Mouse (Mus musculus) adrenal gland, adult 8-10 months (tissue): ENCODE data around the gene C2cd2. TPM values are rescaled to one million over a fixed set of nuclear protein-coding genes. Genes with fewer than 3 reads are reported as not detected.
"Not testable (repeated sequence)": the region's sequence is repeated elsewhere in the genome, so short reads cannot be mapped to it uniquely, and the experiment has no call there.

ENCODE experiments used
- DNase-seq: peaks from one replicate; pipeline ENCODE4 v3.0.0; 2022
- total RNA-seq, 4 experiments: library from RNA; stranded (reverse); gene quantifications; 2 replicates each; pipeline ENCODE4 v1.2.4; 2022

The C2cd2 gene
- 10 to 100 TPM; 15.2 to 23.5 (median 20.8) TPM for total RNA-seq

DNA sequence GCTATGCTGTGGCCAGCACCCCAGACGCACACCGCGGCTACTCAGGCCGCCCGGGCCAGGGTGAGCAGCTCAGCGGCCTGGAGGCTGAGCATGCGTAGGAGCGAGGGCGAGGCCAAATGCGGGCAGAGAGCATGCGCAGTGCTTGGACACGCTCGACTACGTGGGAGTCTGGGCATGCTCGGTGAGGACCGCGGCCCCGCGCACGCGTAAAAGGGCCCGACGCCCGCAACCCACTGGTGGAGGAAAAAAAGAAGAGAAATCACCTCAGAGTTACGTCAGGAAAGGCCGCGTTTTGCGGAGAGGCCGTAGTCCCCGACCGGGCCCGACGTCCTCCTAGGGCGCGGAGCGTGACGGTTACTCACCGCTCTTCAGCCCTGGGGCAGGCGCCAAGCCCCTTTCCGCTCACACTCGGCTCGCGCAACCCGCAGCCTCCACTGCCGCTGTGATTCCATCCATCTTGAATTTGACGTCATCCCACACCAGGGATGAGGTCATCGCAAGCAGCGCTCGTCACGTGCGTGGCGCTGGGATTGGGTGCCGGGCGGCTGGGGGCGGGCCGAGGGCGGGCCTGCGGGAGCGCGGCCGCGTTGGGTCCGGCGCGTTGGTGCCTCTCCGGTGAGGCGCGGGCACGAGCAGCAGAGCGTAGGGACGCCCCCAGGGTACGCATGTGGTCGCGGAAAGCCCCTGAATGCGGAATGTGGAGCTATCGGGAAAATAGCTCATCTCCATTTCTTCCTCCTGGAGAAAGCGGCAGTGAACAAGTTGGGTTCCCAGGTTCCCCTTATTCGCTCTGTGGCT lies at the start of gene C2cd2, which contains the start of gene Zbtb21:
C2cd2 (minus strand) TSS at position 448 of the 798 bp plus-strand sequence.
Zbtb21 (minus strand) TSS at position 472 of the 798 bp plus-strand sequence.
- DNase-seq = peak; percentile 97

DNA sequence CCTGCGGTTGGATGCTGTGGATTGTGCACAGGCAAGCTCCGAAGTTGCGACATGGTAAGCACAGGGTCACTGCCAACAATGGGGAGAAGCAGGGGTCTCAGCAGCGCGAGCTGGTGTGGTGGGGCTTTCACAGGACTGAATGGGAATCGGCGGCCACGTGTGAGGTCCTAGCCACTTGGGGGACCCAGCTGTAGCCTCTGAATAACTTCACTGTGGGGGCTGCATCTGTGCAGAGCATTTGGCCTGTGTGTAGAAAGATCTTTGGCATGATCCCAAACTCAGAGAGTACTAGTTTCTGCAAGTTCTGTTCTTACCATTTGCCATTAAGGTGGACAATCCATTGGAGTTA lies 35.0 kb upstream of the C2cd2 start:
- DNase-seq = not testable (repeated sequence)

DNA sequence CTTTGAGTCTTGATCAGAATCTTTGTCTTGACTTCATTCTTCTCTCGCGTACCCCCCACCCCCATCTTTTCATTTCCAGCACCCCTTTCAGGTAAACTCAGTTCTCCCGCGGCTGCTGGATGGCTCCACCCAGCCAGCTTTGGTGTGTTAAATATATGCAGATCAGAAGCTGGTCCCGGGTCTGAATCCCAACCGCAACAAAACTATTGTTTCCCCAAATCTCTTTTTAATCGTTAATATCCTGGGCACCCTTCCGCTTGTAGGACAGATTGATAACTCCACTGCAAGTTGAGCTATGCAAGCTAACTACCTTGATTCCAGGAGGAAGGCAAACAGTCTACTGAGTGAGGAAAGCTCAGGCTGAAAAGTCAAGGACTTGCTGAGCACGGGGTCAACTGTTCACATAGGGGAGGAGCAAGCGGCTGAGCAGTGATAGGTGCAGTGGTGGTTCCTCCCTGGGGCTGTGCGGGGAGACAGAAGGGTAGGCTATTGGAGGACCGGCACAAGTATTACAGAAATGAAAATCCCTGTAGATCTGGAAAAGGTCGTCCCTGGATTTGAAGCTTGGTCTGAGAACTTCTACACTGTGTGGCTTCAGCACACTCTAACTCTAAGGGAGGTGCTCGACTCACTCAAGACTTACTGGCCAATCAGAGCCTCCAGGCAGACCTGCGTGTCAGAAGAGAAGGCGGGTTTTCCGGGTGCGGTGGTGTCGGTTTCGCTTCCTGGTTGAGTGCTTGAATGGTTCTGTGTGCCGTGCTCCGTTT lies 34.4 kb upstream of the C2cd2 start, which contains the start of gene B230307C23Rik:
B230307C23Rik (plus strand) TSS at position 700 of the 767 bp plus-strand sequence.
- peak; percentile 88 for DNase-seq

DNA sequence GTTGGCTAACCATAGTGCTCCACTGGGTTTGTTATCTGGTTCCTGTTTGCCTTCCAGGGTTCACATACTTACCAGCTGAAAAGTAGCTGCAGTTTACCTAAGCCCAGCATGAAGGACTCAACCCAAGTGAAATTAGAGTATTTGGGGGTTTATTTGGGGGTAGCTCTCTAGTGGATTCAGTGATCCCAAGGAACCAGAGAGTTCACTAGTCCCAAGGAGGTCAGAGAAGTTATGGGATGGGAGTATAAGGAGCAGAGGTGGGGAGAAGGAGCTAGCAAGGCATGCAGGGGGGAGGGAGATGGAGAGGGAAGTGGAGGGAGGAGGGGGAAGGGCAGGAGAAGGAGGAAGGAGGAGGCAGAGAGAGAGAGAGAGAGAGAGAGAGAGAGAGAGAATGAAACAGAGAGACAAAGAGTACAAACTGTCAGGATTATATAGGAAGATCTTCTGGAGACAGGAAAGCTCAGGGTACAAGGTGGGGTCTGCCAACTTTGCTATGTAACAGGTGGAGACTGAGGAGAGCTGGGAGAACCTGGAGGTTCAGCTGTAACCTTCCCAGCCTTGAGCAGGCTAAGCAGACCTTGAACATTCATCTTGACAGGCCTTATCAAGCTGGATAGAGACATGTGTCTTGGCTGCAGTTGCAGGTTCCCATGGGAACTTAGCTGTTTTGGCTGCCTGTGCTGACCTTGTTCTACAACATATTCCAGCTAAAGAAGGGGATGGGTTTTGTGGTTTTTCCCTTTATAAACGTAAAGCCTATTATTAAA lies 33.6 kb upstream of the C2cd2 start:
- peak; percentile 81 for DNase-seq

DNA sequence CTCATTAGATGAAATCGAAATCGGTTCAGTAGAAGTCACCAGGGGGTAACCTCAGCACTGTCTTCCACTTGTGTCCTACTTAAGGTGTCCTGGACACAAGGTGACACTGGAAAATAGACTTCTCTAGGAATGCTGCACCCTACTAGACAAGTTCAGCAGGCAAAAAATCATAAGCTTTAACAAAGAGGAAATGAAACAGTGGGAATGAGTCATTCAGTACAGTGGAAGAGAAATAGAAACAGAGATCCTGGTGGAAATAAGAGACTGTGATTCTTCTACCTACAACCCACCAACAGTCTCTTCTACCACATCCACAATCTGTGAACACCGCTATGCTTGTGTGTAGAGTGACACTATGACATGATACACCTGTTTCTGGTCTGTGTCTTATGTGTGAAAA lies 30.1 kb upstream of the C2cd2 start:
- DNase-seq = not testable (repeated sequence)

DNA sequence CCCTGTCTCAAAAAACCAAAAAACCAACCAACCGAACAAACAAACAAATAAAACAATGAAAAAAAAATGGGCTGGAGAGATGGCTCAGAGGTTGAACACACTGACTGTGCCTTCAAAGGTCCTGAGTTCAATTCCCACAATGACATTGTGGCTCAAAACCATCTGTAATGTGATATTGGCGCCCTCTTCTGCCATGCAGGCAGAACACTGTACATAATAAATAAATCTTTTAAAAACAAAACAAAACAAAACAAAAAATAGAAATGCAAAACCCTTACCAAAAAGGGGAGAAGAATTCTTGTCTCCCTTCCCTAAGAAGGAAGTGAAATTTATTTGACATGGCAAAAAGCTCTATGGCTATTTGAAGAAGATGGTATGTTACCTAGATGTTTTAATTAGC lies 29.1 kb upstream of the C2cd2 start:
- DNase-seq = no peak

DNA sequence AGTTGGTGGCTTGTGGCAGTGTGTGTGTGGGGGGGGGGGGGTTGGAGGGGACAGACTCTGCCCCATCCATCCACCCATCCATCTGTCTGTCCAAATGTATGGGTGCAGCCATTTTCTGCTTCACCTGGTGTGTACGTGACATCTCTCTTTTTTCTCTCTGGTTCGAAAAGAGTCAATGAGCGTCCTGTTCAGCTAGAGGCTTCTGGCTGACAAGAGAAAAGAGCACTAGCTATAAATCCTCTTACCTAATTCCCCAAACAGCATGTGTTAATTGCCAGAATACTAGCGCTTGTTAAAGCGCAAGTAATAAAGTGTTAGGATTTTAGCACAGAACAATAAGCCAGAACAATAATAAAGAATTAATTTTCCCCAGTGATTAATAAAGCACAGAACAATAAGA lies 22.2 kb upstream of the C2cd2 start:
- DNase-seq = no peak

DNA sequence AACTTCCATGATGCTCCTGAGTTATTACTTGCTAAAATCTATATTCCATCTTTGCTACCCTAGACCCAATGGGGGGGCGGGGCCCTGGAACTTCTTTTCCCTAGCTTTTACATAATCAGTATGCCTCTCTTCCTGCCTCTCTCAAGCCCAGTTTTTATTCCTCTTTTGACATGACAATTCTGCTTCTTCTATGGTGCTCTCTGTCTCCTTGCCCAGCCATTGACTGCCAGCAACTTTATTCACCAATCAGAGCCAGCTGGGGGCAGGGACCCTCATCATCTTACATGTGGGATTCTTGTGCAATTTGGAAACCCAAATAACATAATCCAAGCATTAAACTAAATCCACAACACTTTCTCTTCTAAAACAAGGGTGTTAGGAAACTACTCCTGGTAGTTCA lies 19.0 kb upstream of the C2cd2 start:
- no peak for DNase-seq

DNA sequence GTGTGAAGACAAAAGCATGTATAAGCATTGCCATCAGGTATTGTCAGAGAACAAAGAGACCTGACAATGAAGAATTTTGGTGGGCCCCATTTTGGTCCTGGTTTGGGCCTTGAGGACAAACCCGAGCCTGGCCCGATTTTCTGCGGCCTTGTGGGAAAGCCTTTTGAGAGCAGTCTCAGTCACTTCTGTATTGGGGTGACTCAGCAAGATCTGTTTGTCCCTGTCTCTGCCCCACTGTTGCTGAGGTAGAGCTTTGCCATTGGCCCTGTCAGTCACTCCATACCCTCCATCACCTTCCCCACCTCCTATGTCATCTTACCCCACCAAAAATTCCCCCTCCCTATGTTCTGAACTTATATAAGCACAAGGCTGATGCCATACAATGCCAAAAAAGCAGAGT lies 15.3 kb upstream of the C2cd2 start:
- no peak for DNase-seq

DNA sequence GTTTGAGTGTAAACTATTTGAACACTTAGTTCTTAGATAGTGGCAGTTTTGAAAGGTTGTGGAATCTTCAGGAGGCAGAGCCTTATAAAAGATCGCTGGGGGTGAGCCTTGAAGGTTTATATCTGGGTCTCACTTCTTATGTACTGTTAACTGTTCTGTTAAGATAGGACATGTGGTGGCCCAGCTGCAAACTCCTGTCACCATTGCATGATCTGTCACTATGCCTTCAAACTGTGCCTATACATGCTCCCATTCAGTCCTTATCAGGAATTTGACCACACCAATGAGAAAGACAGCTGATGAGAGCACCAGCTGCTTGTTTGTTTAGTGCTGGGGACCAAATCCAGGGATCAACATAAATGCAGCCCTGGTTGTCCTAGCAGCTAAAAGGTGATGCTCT lies 14.9 kb upstream of the C2cd2 start:
- DNase-seq = no peak

DNA sequence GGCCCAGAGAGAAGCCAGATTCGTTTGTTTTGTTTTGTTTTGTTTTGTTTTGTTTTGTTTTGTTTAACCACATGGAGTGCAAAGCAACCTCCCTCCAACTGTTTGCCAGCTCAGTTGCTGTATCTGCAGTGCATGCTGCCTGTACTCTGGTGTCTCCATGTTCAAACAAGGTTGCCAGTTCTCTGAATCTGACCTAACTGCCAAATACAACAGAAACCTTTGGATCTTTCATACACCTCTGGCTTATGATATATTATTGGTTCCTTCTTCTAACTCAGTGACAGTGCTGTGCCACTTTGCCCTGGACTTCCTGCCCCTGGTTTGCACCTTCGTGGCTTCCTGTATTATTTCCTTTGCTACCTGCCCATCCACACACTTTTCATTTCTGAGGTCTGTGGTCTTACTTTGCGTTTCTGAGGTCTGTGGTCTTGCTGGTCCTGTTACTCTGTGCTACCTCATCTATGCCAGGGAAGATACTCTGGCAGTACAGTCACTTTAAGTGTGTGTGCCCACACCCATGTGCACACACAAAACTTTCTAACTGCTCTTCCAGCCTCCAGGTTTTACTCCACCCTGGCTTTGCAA lies 1.6 kb upstream of the C2cd2 start:
- DNase-seq = no peak

DNA sequence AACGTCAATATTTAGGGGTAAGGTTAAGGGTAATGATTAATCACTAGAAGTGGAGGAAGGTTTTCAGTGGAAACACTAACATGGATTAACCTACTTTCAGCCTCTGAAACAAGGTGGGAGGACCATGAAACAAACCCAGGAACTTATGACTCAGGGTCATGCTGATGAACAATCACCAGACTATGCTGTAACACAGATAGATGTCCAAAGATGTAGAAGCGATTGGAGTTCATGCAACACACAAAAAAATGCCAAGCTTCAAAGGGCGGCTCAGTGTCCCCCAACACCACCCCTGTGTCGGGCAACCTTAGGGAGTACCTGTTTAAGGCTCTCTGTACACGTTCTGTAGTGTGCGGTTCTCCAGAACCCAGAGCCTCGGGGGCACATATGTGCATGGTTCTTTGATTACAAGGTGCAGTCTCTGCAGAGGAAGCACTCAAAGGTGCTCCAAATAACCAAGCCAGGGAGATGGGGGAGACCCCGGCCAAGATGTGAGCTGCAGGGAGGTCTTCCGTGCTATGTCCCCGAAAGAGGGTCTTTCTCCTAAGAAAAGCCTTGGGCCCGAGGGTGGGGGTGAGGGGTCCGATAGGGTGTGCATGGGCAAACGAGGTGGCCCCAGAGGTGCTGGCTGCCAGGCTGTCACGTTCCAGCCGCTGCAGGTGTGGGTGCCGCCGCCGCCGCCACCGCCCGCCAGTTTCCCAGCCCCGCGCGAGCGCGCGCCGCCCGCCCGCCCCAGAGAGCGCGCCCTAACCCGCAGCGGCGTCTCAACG lies 832 bp downstream of the C2cd2 start:
- DNase-seq = peak; percentile 31

DNA sequence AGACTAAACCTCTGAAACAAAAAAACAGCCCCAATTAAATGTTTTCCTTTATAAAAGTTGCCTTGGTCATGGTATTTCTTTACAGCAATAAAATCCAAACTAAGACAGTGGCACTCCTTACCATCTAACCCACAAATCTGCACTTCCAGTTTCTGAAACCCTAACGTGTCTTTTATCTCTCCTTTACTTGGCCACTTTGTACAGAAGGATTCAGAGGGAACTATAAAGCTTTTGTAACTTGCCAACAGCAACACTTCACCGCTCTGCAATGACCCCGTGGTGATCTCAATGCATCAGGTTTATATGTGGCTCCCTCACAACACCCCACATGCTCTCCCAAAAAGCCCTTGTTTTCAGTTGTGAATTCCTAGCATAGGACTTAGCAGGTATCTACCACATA lies 2.0 kb downstream of the C2cd2 start:
- DNase-seq = no peak

DNA sequence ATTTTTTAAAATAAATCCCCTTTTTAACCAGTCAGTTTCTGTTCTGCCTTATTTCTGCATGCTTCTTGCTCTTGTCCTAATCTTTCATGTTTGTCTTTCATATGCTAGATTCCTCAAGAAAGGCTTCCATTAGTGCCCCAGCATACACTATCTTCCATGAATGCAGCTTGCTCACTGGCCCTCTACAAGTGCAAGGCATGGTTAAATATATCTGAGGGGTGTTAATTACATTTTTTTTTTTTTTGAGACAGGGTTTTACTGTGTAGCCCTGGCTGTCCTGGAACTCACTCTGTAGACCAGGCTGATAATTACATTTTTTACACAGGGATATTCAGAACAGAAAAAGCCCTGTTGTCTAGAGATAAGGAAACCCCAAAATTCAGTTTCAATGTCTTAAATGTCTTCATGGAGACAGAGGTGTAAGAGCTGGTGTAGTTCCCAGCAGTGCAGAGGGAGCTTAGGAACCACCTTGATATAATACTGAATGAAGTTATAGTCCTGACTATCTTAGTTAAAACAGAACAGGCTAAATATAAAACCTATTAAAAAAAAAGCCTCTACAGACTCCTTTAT lies 3.9 kb downstream of the C2cd2 start:
- no peak for DNase-seq

DNA sequence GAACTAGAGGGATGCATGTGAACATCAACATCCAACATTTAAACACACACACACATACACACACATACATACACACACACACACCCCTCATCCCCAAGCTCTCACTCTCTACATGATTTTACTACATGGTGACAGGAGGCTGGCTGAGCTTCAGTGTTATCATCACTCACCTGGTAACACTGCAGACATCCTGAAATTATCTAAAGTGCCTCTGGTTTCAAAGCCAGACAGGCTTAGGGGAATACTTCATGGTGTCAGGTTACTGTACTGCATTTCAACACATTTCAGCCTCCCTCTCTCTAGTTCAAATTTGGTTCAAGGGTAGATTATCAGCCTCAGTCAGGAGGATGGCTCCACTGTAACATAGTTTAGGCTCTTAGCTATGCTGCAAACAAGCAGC lies 4.8 kb downstream of the C2cd2 start:
- DNase-seq = no peak

DNA sequence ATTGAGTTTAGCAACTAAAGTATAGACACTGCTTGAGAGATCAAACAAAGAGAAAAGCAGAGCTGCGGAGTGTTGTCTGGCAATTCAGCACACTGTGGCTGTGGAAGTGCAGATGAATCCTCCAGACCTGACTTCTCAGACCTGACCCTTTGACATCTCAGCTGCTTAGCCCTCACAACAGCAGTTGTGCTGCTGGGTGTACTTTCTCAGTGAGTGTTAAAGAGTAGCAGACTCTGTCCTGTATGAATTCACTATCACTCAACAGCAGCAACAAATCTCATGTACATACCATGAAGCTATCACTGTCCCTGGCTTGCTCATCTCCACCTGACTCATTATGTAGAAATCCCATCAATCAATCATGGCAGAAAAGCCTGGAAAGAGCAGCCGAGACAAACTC lies 6.4 kb downstream of the C2cd2 start:
- no peak for DNase-seq

DNA sequence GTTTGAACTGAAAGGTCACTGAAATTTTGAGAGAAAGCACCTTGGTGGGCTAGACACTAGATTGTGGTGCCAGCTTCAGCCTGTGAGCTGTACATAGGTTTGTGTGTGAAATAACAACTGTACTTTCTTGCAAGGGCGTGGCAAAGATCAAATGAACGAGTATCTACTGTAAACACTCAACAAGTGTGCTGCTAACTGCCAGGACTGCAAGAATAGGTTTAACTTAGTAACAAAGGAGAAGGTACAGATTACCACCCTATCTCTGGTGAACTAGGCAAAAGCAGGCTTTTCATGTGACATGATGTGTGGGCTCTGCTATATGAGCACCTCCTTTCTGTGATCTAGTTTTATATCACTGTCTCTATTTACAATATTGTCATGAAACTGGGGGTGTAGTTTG lies 9.1 kb downstream of the C2cd2 start:
- no peak for DNase-seq

DNA sequence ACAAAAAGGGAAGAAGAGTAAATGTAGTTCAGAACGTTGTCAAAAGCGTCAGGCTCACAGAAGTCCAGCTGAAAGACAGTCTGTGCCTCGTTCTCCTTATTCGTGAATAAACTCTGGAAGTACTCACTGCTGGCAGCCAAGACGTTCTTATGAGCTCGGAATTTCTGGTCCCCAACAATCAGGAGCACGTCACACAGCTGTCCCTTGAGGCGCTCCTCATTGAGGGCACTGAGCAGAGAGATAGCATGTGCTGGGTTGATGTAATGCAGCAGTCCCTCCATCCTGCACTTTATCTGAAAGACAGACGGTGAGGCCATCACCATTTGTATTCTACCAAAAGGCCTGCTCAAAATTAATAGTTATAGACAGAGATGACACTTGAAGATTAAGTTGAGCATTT lies 9.6 kb downstream of the C2cd2 start:
- DNase-seq = no peak

DNA sequence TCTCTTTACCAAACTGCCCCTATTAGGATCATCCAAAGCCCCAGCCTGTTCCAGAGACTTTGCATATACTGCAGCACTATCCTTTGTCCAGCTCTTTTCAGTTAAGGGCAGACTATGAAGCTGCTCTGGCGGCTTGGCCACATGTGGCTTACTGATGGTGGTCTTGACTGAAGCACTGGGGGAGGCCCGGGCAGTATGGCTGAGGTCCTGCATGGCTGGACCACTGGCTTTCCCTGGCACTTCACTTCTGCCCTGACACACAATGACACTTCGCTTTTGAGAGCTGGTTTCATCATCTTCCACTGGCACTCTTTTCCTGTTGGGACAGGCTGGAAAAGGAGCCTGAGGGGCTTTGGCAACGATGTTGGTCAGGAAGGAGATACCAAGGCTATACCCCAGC lies 10.0 kb downstream of the C2cd2 start:
- no peak for DNase-seq

DNA sequence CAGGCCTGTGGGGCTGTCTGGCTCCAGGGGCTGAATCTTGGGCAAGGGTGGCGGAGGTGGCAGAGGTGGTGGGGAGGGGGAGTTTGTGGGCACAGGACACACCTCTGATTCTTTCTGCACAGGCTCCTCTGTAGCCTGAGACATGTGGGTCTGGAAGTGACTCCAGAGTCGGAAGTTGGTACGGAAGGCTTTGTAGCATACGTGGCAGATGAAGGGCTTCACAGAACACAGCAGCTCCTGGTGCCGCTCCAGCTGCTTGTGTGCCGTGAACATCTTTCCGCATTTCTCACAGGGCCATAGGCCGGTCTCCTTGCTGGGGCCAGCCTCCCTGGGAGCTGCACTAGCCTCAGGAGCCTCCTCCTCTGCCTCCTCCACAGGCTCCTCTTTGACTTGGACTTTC lies 12.3 kb downstream of the C2cd2 start:
- no peak for DNase-seq

DNA sequence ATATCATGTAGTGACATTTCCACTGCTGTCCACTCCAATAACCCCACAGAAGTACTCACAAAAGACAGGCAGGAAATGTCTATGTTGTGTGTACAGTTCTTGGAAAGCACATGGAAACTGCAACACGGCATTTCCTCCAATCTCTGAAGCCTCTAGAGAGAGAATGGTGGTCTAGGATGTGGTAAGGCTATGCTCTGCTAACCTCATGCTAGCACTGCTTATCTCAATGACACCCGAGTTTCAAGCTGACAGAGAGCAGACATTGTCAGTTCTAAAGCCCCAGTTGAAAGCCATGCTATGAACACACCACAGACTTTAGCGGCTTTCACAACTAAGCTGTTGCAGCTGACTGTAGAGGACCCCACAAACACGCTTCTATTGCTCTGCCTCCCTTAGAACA lies 13.6 kb downstream of the C2cd2 start:
- no peak for DNase-seq

DNA sequence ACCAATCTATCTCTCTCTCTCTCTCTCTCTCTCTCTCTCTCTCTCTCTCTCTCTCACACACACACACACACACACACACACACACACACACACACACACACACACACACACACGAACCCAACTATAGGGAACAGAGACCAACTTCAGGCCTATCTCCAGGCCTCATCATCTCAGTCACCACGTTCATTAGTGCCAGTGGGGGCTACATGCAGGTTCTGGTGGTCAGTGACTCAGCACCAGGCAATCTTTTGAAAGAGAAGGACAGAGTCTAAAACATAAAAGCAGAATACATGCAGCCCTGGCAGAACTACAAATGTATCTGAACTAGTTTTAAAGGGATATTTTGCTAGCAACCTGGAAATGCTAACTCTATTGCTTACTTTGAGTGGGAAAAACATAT lies 15.4 kb downstream of the C2cd2 start:
- DNase-seq = not testable (repeated sequence)
